ENCODE assay signal across 8 mouse cellular contexts in the genomic region with DNA sequence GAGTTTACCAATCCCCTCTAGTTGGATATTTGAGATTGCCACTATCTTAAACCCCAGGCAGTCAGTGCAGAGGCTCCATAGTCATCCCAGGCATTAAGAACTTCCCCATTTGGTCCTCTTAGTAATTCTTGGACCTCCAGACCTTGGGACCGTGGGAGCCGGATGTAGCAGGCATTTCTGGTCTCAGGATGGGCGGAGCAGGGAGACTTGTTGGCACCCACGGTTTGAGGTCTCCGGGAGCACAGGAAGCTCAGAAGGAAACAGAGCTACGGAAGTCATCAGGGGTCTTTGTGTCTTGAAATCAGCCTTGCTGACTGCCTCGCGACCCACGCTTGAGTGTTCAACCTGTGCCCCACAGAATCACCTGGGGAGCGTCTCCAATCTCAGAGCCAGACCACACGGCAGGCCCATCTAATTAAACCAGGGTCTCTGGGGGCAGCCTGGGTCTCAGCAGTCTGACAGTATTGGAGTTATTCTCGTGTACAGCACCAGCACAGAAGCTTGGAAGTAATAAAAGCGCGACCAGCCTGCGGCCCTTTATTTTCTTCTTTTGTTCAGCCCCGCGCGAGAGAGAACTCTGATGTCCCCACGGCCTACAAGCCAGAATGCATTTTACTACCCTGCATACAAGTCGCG. TPM values are rescaled to one million over a fixed set of nuclear protein-coding genes. Genes with fewer than 3 reads are reported as not detected.
DNase-seq lines count a peak whose midpoint lies in the region.

No protein-coding gene starts in this region.

- DNase-seq in adrenal gland, adult 8-10 months = peak; percentile 29
- DNase-seq in adrenal gland, postnatal 4 days (ENCODE audit: low spot score in 2 of 2) = no peak
- DNase-seq in retina, embryonic 14.5 days (ENCODE audit: low spot score) = peak; percentile 29
- no peak for DNase-seq in retina, postnatal 1 day
- peak; percentile 71 for DNase-seq in lung, postnatal 10 days
- DNase-seq in spleen, adult 18-20 months = no peak
- DNase-seq in cerebellum, adult 18-20 months = no peak
- no peak for DNase-seq in thymus, adult 18-20 months

RNA-seq across cellular contexts. Expression of a gene that starts 24.9 kb away (rescaled TPM):
- 10 to 100 TPM in 2 of 4 experiments, 1 to 10 TPM in 2; 1.1 to 33.5 (median 15.4) TPM for total RNA-seq in adrenal gland, adult 8-10 months (2022)
- total RNA-seq in adrenal gland, postnatal 4 days (2021) = 10 to 100 TPM; 11.1 to 11.7 TPM

RNA-seq across cellular contexts. Expression of a gene that starts 25.4 kb away (rescaled TPM):
- 10 to 100 TPM; 16.0 to 27.1 (median 22.4) TPM for total RNA-seq in adrenal gland, adult 8-10 months (2022)
- 10 to 100 TPM; 23.0 to 27.5 TPM for total RNA-seq in adrenal gland, postnatal 4 days (2021)

Comparison
In these comparisons a context has a peak if more than half of its experiments do, and no peak if none do; other contexts are left out.
1. DNase-seq: peak in adrenal gland, adult 8-10 months (single experiment), retina, embryonic 14.5 days (single experiment) and lung, postnatal 10 days (single experiment); none in adrenal gland, postnatal 4 days (0 of 2), retina, postnatal 1 day (single experiment), spleen, adult 18-20 months (0 of 2), cerebellum, adult 18-20 months (0 of 2) and thymus, adult 18-20 months (0 of 2).